Mouse (Mus musculus) heart, postnatal 36 days (tissue): ENCODE results near the gene Gm3594. TPM values are rescaled to one million over a fixed set of nuclear protein-coding genes. Genes with fewer than 3 reads are reported as not detected.
A peak's percentile ranks its signal among the peaks of the same experiment; 100 is the strongest.
"Not testable (repeated sequence)": the region's sequence is repeated elsewhere in the genome, so short reads cannot be mapped to it uniquely, and the experiment has no call there.

Experiments
- DNase-seq, 2 experiments: peaks; one replicate each; pipeline ENCODE4 v3.0.0; 2021 to 2022
- intact Hi-C: fragments of 180-260 bp; cut with DNase I; formaldehyde crosslinking; loops from one replicate; pipeline ENCODE4 v1.15.1; 2025
- total RNA-seq, 2 experiments: library from RNA; stranded (reverse); gene quantifications; 2 replicates each; pipeline ENCODE4 v1.2.3; 2021

Gene Gm3594
- total RNA-seq = not detected

- DNase-seq, intact Hi-C loops: not testable (repeated sequence)
These were observed at the start of gene Gm3594 for GRCm38 (mm10) chr14:6444511-6444910. Gene Gm3594 (minus strand): TSS chr14:6444611.

DNA sequence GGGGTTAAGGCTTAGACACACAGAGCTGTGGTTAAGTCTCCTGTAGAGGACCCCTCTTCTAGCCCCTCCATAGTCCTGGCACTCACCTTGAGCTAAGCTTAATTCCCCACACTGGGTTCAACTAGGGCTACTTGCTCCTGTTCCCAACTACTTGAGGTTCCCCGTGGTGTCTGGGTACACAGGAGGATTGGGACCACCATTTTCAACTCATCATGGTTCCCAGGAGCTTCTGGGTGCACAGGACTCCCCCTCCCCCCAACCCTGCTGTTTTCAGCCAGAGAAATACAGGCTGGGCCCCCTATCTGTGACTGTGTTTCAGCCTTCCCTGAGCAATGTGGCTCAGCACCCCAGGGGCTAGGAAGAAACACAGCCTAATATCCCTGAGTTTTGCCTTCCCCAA is 41.9 kb upstream of the Gm3594 start:
- DNase-seq, intact Hi-C loops: not testable (repeated sequence)

DNA sequence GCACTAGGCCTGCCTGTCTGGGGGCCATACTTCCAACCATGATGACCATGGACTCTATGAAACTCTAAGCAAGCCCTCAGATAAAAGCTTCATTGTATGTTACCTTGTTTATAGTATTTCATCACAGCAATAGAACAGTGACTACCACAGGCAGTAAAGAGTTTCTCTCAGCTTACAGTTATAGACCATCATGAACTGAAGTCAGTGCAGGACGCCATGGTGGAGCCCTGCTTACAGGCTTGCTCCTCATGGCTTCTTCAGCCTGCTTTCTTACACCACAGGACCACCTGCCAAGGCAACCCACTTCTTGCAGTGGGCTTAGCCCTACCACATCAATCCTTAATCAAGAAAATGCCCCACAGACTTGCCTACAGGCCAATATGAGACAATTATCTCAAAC is 41.1 kb upstream of the Gm3594 start:
- intact Hi-C loops, DNase-seq: not testable (repeated sequence)

- intact Hi-C loops, DNase-seq: not testable (repeated sequence)
These were observed 37.7 kb upstream of the Gm3594 start for GRCm38 (mm10) chr14:6482126-6482525.

DNA sequence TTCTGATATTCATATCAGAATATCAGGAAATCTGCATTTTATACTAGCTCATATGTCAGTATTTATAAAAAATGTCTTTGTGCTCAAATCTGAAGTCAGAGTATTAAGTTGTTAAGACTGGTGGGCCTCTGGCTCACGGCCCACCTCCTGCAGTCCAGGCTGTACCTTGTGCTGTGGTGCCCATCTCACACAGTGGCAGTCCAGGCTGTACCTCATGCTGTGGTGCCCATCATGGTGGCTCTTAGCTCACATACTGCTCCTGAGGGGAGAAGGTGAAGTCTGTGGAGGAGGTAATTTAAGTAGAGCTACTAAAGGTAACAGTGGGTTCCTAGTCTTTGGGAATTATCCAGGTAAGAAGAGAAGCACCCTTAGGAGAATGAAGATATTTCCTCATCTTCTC is 27.4 kb upstream of the Gm3594 start:
- DNase-seq, intact Hi-C loops: not testable (repeated sequence)

DNA sequence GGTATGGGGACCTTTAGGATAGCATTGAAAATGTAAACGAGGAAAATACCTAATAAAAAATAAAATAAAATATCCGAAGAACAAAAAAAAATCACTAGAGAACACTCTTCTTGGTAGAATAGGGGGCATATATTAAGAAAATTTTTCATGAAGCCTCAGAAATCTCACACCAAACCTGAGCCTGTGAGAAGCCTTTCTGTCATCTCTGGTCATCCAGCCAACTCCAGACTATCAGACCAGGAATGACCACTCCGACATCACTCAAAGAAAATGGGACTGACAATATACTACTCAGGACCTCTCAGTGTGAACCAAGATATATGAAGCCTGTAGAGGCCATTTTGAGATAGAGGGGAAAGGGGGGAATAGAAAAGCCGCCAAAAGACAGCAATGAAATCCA is 3.6 kb downstream of the Gm3594 start:
- intact Hi-C loops = not testable (repeated sequence)
- peak in 1 of 2 experiments; percentile 2 for DNase-seq

DNA sequence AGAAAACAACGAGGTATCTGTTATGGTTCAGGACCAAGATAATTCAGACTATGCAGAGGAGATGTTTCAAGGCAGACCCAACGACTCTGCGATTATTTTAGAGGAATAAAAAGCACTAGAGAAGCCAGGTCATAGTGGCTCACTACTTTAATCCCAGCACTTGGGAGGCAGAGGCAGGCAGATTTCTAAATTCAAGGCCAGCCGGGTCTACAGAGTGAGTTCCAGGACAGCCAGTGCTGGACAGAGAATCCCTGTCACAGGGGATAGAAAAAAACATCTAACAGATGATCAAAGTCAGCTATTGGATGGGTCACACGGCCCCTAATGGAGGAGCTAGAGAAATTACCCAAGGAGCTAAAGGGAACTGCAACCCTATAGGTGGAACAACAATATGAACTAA is 4.2 kb downstream of the Gm3594 start:
- intact Hi-C loops = not testable (repeated sequence)
- DNase-seq = peak in 1 of 2 experiments; percentile 2

GRCm38 (mm10) chr14:6426766-6427165 is 17.6 kb downstream of the Gm3594 start:
- intact Hi-C loops = not testable (repeated sequence)
- DNase-seq = peak; percentile 53 to 57

DNA sequence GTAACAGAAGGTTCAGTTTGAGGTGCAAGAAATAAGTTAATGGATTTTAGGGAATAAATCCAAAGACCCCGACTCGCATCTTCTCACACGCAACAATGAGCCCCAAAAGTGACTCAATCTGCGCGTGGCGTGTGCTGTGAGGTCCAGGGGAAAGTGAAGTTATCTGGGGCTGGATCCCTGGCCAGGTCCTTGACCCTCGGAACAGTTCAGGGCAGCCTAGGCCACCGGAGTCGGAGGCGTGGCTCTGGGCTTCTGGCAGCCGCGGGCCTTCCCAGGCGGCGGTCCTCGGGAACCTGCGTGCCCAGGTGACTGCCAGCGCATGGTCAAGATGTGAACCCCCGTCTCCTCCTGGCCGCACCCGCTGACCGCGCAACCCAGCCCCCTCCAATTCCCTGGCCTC is 18.1 kb downstream of the Gm3594 start:
- DNase-seq = peak in 1 of 2 experiments; percentile 11
- intact Hi-C loops = not testable (repeated sequence)

GRCm38 (mm10) chr14:6412382-6412781 is 32.0 kb downstream of the Gm3594 start, which contains the start of gene Gm3591:
Gene Gm3591 (minus strand): TSS chr14:6412482.
- DNase-seq, intact Hi-C loops: not testable (repeated sequence)

DNA sequence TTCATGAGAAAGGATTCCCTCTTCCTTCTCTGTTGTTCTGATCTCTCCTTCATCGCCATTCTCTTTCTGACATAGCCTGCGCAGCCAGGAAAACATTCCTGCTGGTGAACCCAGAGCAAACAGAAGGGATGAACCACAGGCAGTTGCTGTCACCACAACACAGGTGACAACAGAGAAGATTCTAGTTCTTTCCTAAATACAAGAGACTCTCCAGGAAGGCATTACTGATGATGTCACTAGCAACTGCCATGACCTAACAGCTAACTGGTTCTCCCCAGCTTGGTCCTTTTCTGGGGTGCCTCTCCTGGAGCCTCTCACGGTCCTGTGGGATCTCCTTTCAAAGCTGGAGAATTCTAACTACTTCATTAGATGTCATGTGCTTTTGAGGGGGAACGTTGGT is 54.2 kb downstream of the Gm3594 start, which contains the start of gene Gm16440:
Gene Gm16440, minus strand, starts transcription at position 101 of the 400 bp plus-strand sequence.
- DNase-seq, intact Hi-C loops: not testable (repeated sequence)

Other genes starting within 250 kb of the Gm3594 start
- under 1 TPM in 1 of 2 experiments, not detected in 1; 0.47 TPM for gene Gm21560, start 225.3 kb downstream of the Gm3594 start, total RNA-seq
- under 1 TPM in 1 of 2 experiments, not detected in 1; 0.19 TPM for gene Gm3411, start 157.4 kb downstream of the Gm3594 start, total RNA-seq
- not detected for gene Gm21103, start 139.8 kb downstream of the Gm3594 start, total RNA-seq
- gene Gm3618, start 100.9 kb downstream of the Gm3594 start, total RNA-seq = not detected
- gene Gm16440, start 54.3 kb downstream of the Gm3594 start, total RNA-seq = not detected
- gene Gm3591, start 32.1 kb downstream of the Gm3594 start, total RNA-seq = under 1 TPM in 1 of 2 experiments, not detected in 1; 0.16 TPM
- gene Gm8356, start 92.7 kb upstream of the Gm3594 start, total RNA-seq = not detected
- gene Gm3629, start 146.0 kb upstream of the Gm3594 start, total RNA-seq = under 1 TPM in 1 of 2 experiments, not detected in 1; 0.60 TPM
- not detected for gene Gm3460, start 177.8 kb upstream of the Gm3594 start, total RNA-seq
- not detected for gene Gm10251, start 239.6 kb upstream of the Gm3594 start, total RNA-seq